Mouse (Mus musculus) megakaryocyte-erythroid progenitor cell, adult 5-6 weeks (primary cell): ENCODE results near the gene Havcr1. TPM values are rescaled to one million over a fixed set of nuclear protein-coding genes. Genes with fewer than 3 reads are reported as not detected.
"Not testable (repeated sequence)": the region's sequence is repeated elsewhere in the genome, so short reads cannot be mapped to it uniquely, and the experiment has no call there.

Source experiments
- ATAC-seq: replicated peaks from 2 replicates; pipeline ENCODE4 v1.8.0; 2016; ENCODE audit warnings: mild to moderate bottlenecking, inconsistent platforms; ENCODE audit not compliant: severe bottlenecking, poor library complexity, low FRiP score, low TSS enrichment
- total RNA-seq, 2 experiments: library from RNA; stranded (forward) in 1 of 2; stranded (reverse) in 1 of 2; fragments of 200-1000, 215-1000 nt in 1 of 2; fragments of >200 nt in 1 of 2; fragmentation: Nextera tagmentation in 1 of 2; gene quantifications; 2 replicates each; pipeline ENCODE4 v1.2.3; 2014 to 2017

Havcr1 gene
- total RNA-seq (2014; fragmentation: Nextera tagmentation) (not detected in 2 replicates), total RNA-seq (2017) (1.8 TPM in 1 of 2 replicates, not detected in the other)

DNA sequence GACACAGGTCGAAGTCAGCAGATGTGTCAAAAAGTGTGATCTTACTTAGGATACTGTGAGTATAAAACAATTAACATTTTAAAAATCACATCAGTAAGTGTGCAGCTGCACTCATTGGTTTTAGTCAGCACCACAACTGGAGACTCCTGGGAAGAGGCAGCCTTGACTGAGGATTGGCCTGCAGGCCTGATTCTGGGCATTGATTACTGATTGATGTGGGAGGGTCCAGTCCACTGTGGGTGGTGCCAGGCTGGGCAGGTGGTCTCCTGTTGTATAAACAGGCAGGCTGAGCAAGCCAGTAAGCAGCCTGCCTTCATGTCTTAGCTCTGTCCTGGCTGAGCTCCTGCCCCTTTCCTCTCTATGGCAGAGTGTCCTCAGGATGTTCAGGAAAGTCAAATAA, at the start of gene Havcr1:
TSS of gene Havcr1 (plus strand) at position 5 of the 400 bp plus-strand sequence.
- not testable (repeated sequence) for ATAC-seq

DNA sequence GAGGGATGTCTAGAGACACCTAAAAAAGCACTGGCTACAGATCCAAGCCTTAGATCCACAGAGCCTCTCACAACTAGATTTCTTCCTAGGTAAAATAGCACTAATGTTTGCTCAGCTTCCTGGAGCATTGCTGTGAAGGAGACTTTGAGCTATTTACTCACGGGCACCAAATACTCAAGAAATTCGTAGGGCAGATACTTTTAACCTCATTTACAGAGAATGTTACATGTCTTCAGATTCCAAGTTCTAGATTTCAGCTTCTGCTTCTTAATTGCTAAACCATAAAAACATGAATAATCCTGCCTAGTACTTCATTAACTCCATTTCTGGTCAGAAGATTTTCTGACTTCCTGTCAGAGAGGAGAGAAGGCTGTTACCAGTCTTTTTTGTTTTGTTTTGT, 44.7 kb upstream of the Havcr1 start:
- no peak for ATAC-seq

- ATAC-seq, result not testable (repeated sequence)
Observed at GRCm38 (mm10) chr11:46695849-46696248, 39.0 kb upstream of the Havcr1 start.

- no peak for ATAC-seq
Observed at GRCm38 (mm10) chr11:46697433-46698277, 37.2 kb upstream of the Havcr1 start.

DNA sequence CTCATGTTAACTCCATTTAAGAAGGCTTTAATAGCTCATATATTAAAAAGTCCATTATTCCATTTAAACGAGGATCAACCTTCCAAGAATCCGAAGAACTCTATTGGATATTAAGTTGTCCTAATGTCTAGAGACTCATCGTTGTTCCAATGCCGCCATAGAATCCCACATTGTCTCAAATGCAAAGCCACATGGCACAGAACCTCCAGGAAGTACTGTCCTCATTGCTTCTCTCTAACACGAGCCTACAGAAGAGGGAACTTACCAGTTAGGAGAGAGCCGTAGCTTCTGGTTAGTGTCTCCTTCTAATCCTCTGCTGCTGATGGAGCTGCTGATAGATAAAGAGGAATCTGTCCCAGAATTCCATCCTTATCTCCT, 36.6 kb upstream of the Havcr1 start:
- ATAC-seq, result no peak

DNA sequence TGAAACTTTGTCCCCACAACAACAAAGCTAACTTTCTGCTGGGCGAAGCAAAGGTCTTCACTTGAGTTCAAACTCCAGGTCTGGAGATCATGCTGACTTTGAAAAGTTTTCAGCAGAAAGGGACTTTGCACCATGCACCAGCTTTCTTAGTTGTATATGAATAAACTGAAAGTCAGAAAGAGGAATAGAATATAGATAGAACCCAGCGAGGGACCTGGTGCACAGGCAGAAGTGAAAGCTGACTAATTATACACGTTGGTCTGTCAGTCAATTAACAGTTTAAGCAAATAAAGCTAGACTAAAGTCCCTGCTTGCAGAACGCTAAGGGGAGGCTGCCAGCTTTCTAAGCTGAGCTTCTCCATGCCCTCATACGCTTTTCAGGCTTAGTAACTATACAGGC, 36.0 kb upstream of the Havcr1 start:
- no peak for ATAC-seq

DNA sequence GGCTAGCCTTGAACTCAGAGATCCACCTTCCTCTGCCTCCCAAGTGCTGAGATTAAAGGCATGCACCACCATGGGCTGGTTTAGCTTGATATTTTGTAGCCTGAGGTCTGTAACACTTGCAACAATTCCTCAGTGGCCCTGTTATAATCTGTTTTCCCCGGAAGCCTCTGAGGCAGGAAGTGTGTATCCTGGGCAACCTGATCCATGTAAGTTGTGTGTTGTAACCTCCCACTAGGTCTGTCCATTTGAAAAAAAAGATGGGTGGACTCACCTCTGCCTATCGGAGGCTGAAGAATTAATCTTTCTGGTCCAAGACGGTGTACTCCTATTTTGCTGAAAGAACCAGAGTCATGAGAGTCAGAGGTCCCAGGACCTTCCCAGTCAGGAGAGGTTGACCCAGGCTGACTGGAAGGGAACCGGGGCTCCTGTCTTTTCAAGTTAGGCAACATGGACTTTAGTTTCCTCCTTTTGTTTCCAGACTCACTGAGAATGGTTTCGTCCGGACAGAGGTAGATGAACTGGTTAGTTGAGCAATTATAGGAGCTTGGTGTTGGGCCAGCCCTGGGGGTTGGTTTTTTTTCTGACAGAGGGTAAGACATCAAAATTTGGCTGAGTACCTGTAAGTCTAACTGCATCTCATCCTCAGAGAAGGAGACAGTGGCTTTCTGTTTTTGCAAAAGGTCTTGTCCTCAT, 28.1 kb upstream of the Havcr1 start, which contains the start of gene Timd2:
TSS of gene Timd2 (minus strand) at position 398 of the 693 bp plus-strand sequence.
- no peak for ATAC-seq

- ATAC-seq, result no peak
Observed at GRCm38 (mm10) chr11:46731541-46732070, 3.3 kb upstream of the Havcr1 start.

DNA sequence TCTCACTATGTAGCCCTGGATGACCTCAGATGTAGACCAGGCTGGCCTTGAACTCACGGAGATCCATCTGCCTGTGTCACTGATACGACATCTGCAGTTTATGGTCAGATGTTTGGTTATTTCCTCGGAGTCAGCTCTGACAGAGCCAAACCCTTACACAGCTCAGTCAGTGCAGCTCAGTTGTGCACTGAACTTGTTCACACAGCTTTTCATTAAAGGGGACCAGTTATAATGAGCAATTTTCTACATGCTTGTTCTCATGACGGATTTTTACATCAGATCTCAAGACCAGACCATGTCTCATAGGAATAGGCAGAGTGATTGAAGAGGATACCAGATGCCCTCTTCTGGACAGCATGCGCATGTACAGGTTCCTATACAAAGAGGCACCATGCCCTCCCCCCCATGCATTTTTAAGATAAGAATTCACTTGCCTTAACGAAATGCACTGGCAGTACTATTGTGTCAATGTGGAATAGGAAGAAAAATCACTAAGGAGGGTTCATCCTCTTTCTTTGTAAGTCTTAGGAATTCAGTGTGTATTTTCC, 1.6 kb upstream of the Havcr1 start:
- peak; percentile 84 for ATAC-seq

DNA sequence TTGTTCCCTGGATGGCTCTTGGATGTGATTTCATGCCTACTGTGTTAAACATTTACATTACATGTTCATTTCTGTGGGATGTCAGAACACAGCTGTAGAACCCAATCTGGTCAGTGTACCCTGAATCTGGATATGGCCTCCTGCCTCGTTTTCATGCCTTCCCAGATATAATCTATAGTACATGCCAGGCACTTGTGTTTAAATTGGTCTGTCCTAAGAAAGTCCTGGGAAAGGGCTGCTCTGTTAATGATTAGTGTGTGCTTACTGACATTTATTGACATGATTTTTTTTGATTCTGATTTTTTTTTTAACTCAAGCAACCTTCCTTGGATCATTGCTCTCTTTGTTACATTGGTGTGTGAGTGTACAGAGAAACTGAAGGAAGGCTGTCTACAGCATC, 263 bp upstream of the Havcr1 start:
- ATAC-seq, result no peak

DNA sequence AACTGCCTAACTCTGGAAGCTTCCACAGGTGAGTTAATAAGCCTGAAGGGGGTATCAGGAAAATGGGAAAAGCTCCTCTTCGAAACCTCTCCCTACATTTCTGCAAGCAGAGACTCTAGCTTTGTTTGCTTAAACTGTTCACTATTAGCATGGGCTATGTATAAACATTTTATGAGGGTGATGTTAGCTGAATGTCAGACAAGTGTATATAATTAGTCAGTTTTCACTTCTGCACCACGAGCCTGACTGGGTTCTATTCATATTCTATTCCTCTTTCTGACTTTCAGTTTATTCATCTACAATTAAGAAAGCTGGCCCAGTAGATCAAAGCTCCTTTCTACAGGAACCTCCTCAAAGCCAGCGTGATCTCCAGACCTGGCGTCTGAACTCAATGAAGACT, 4.6 kb downstream of the Havcr1 start:
- no peak for ATAC-seq

DNA sequence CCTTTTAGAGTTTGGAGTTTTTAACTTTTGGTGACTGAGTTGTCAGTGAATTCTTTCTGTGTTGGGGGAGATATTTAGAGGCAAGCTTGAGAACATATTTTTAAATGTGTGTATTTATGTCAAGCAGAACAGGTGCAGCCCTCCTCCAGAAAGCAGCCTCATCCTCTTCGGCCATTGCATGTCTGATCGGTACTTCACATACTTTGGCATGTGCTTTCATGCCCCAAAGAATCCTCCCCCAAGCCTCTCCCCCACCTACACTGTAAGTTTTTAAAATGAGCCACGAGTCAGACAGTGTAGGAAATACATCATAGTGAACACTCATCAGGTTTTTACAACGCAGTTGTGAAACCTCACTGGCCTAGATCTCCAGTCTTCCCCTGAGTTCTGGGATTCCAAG, 6.0 kb downstream of the Havcr1 start:
- ATAC-seq, result no peak

- no peak for ATAC-seq
Observed at GRCm38 (mm10) chr11:46741716-46742115, 6.8 kb downstream of the Havcr1 start.

- no peak for ATAC-seq
Observed at GRCm38 (mm10) chr11:46747996-46748395, 13.1 kb downstream of the Havcr1 start.

- no peak for ATAC-seq
Observed at GRCm38 (mm10) chr11:46753662-46754061, 18.8 kb downstream of the Havcr1 start.

DNA sequence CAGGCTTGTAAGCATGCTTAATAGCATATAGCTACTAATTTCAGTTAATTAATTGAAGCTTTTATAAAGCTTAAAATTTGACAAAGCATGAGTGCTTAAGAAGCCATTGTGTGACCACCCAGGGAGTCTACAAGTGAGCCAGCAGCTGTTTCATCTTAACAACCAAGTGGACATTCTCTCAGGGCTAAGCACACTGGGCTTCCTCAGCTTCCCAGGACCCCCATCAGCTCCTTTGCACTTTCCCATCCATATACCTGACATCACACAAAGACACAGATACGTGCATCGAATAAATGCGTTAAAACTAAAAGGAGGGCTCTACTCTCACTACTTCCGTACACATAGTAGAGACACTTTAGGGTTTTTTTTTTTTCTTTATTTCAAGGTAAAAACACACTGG, 19.8 kb downstream of the Havcr1 start:
- no peak for ATAC-seq

- not testable (repeated sequence) for ATAC-seq
Observed at GRCm38 (mm10) chr11:46755714-46756113, 20.8 kb downstream of the Havcr1 start.

- ATAC-seq, result no peak
Observed at GRCm38 (mm10) chr11:46776879-46777278, 42.0 kb downstream of the Havcr1 start.

DNA sequence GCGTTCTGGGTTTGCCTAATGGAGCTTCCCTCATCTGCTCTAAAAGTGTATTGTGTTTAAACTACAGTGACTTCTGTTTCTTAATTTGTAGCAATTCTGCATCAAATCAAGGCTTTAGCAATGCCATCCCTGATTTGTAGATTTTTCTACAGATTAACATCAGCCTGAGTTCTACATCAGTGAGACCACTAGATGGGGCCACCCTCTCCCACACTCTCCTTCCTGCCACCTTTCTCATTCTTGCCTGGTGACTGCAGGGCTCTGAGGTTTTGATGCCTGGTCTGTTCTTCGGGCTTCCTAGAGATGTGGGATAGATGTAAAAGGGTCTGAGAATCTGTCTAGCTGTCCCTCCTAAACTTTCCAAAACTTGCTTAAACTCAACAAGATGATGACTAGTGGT, 44.9 kb downstream of the Havcr1 start:
- ATAC-seq, result no peak

DNA sequence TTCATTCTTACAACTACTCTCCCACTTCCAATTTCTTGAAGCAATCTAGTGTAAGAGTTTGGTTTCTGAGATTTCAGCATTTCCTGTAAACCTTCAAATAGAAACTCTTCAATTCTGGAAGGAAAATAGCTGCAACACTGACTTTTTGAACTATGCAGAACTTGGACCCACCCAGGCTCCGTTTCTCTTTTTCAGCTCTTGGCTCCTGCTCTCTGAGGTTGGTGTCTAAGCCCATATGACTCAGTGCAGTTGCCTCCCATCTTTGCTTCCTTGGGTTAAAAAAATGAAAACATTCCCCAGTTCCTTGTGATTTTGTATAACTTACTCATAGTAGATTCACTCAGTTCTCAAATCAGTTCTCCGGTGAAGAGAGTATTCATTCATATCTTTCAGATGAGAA, 69.6 kb downstream of the Havcr1 start:
- ATAC-seq, result no peak
